Mouse (Mus musculus): Measurements from ENCODE around the gene Pabpn1l. TPM values are rescaled to one million over a fixed set of nuclear protein-coding genes. Genes with fewer than 3 reads are reported as not detected.
"Not testable (repeated sequence)": the region's sequence is repeated elsewhere in the genome, so short reads cannot be mapped to it uniquely, and the experiment has no call there.

The Pabpn1l gene
- total RNA-seq, 2 experiments from 2014 or later = not detected

GRCm38 (mm10) chr8:122646337-122646736 lies 23.8 kb upstream of the Pabpn1l start:
- no peak for DNase-seq

- DNase-seq = no peak
Observed at GRCm38 (mm10) chr8:122644175-122644954, 21.8 kb upstream of the Pabpn1l start.

GRCm38 (mm10) chr8:122642071-122642470 lies 19.5 kb upstream of the Pabpn1l start:
- no peak for DNase-seq

- no peak for DNase-seq
Observed at GRCm38 (mm10) chr8:122641406-122641805, 18.9 kb upstream of the Pabpn1l start.

- DNase-seq = no peak
Observed at GRCm38 (mm10) chr8:122640825-122641224, 18.3 kb upstream of the Pabpn1l start.

GRCm38 (mm10) chr8:122639521-122640248 lies 17.1 kb upstream of the Pabpn1l start:
- peak; percentile 69 for DNase-seq

- DNase-seq = no peak
Observed at GRCm38 (mm10) chr8:122638601-122639000, 16.1 kb upstream of the Pabpn1l start.

- no peak for DNase-seq
Observed at GRCm38 (mm10) chr8:122637230-122637629, 14.7 kb upstream of the Pabpn1l start.

- DNase-seq = peak; percentile 68
Observed at GRCm38 (mm10) chr8:122636803-122637175, 14.2 kb upstream of the Pabpn1l start.

- no peak for DNase-seq
Observed at GRCm38 (mm10) chr8:122635878-122636802, 13.6 kb upstream of the Pabpn1l start.

GRCm38 (mm10) chr8:122633205-122633604 lies 10.7 kb upstream of the Pabpn1l start:
- no peak for DNase-seq

- not testable (repeated sequence) for DNase-seq
Observed at GRCm38 (mm10) chr8:122632134-122632533, 9.6 kb upstream of the Pabpn1l start.

GRCm38 (mm10) chr8:122630696-122631095 lies 8.2 kb upstream of the Pabpn1l start:
- no peak for DNase-seq

- no peak for DNase-seq
Observed at GRCm38 (mm10) chr8:122629388-122629787, 6.8 kb upstream of the Pabpn1l start.

- DNase-seq = no peak
Observed at GRCm38 (mm10) chr8:122626896-122627295, 4.4 kb upstream of the Pabpn1l start.

- no peak for DNase-seq
Observed at GRCm38 (mm10) chr8:122625811-122626210, 3.3 kb upstream of the Pabpn1l start.

GRCm38 (mm10) chr8:122624653-122625052 lies 2.1 kb upstream of the Pabpn1l start:
- DNase-seq = no peak

GRCm38 (mm10) chr8:122623844-122624642 lies 1.5 kb upstream of the Pabpn1l start:
- DNase-seq = no peak

- DNase-seq = no peak
Observed at GRCm38 (mm10) chr8:122620446-122620845, 2.1 kb downstream of the Pabpn1l start.

- DNase-seq = no peak
Observed at GRCm38 (mm10) chr8:122618660-122619378, 3.7 kb downstream of the Pabpn1l start.
